Mouse (Mus musculus) urinary bladder, postnatal 36 days (tissue): Measurements from ENCODE around the gene Olfr695.
"Not testable (repeated sequence)": the region's sequence is repeated elsewhere in the genome, so short reads cannot be mapped to it uniquely, and the experiment has no call there.

Experiments
- DNase-seq, 2 experiments: peaks; one replicate each; pipeline ENCODE4 v3.0.0; 2022; ENCODE audit warnings: low spot score in 2 of 2, mixed read lengths in 1 of 2

Olfr695 gene

DNA sequence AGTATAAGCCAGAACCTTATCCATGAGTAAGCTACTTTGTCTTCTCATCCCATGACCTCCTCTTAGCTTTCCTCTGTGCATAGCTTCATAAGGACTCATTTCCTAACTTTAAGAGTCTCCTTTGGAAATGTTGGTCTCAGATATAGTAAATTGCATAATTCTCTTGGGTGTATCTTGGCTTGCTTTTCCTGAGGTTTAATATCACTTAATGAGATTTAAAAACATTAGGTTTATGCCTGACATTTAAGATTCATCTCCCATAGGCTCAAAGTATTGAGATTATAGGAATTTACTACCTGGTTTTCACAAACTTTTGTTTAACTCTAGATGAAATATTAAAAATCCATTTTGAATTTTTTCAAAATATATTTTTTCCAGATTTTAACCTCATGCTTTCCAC lies at the start of gene Olfr695:
Gene Olfr695 (minus strand): TSS at position 101 of the 400 bp plus-strand sequence.
- no peak for DNase-seq

DNA sequence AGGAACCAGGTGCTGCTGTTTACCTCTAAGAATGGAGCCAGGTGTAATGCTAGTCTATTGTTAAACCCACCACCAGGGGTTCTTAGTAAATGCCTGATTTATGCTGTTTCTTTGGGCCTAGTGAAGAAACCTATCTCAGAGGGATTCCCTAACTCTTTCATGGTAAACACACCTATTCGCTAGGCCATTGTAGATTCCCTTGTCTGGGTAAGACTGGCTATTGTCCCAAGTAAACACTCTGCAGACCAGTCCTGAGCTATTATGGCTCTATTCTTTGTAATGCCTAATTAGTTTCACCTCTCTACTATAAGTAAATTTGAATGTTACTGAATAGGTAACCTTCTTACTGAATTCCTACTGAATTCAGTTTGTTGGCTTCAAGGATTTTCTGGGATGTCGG lies 44.8 kb upstream of the Olfr695 start:
- DNase-seq: not testable (repeated sequence)

DNA sequence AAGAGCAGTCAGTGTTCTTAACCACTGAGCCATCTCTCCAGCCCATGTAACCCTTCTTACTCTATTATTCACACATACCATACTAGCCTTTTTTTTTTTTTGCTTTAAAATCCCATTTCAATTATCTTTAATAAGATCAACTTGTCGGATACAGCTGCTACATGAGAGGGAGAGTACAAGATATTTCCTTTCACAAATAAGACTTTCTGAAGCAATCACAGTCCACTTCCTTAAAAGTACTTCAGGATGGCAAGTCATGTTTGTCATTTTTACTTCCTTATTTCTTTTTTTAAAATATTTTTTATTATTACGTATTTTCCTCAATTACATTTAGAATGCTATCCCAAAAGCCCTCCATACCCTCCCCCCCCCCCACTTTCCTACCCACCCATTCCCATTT lies 42.6 kb upstream of the Olfr695 start:
- DNase-seq: no peak

- no peak for DNase-seq
These were observed 39.1 kb upstream of the Olfr695 start, which contains the start of gene Olfr698 for GRCm38 (mm10) chr7:106755297-106755696. Gene Olfr698, minus strand, starts transcription at chr7:106755397.

- no peak for DNase-seq
These were observed 29.6 kb upstream of the Olfr695 start for GRCm38 (mm10) chr7:106745811-106746210.

- DNase-seq: no peak
These were observed 26.1 kb upstream of the Olfr695 start, which contains the start of gene Olfr697 for GRCm38 (mm10) chr7:106742343-106742742. Gene Olfr697, minus strand, starts transcription at chr7:106742443.

GRCm38 (mm10) chr7:106737028-106737427 lies 20.8 kb upstream of the Olfr695 start:
- DNase-seq: no peak

GRCm38 (mm10) chr7:106733717-106734116 lies 17.5 kb upstream of the Olfr695 start:
- no peak for DNase-seq

- DNase-seq: not testable (repeated sequence)
These were observed 9.5 kb upstream of the Olfr695 start for GRCm38 (mm10) chr7:106725654-106726053.

DNA sequence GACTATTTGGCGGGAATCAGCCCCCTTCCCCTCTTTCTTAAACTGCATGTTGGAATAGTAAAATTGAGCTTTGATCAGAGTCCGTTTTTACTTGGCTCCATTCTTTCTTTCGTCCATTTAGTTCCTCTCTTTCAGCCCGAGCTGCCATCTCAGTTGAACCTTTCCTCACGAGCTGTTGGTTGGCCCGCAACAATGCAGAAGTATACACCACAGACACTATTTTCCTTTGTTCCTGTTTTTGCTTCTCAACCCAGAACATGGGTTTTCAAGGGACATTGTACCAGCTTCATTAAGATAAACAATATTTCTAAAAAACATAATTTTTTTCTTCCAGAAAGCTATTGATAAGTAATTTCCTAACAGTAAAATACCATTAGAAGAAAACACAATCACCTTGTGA lies 4.7 kb downstream of the Olfr695 start:
- no peak for DNase-seq

- DNase-seq: not testable (repeated sequence)
These were observed 8.5 kb downstream of the Olfr695 start for GRCm38 (mm10) chr7:106707705-106708104.

GRCm38 (mm10) chr7:106696891-106697290 lies 19.3 kb downstream of the Olfr695 start:
- DNase-seq: no peak

- DNase-seq: no peak
These were observed 23.2 kb downstream of the Olfr695 start for GRCm38 (mm10) chr7:106692976-106693375.

DNA sequence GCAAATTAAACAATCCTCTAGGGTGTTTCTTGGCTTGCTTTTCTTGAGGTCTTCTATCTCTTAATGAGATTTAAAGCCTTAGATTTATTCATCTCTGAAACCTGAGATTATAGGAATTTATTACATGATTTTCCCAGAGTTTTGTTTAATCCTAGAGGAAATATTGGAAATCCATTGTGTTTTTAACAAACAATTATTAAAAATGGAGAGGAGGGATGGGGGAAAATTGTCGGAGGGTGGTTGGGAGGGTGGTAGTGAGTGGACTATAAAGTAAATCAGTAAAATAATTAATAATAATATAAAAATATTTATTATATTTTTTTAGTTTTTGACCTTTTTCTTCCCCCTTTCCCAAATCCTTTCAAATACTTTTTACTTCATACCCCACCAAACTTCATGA lies 24.5 kb downstream of the Olfr695 start, which contains the start of gene Olfr694:
Gene Olfr694 (minus strand): TSS at position 101 of the 400 bp plus-strand sequence.
- DNase-seq: no peak

- DNase-seq: no peak
These were observed 30.8 kb downstream of the Olfr695 start for GRCm38 (mm10) chr7:106685382-106685781.

DNA sequence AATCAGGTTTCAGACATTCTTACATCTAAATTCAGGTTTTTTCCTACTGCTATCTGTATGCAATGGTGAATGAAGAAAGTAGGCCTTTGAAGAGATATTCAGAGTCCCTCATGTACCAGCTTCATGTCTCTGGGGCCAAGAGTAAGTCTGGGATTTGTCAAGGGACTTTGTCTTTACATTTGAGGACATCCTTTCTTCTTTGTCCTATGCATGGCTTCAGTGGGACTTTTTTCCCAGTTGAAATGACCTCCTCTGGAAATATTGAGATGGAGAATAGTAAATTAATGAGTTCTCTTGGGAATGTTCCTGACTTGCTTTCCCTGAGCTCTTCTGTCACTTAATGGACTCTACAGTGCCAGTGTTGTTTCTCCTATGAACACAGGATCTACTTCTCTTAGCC lies 35.7 kb downstream of the Olfr695 start, which contains the start of gene Olfr693:
Gene Olfr693 (minus strand): TSS at position 101 of the 400 bp plus-strand sequence.
- DNase-seq: no peak
